Mouse (Mus musculus): Measurements from ENCODE around the gene Mylk3.

Gene Mylk3

GRCm38 (mm10) chr8:85386205-85386604 is at the start of gene Mylk3:
Gene Mylk3, minus strand, starts transcription at chr8:85386345.
- CTCF ChIA-PET, result interaction anchor here in 1 of 4 experiments (1.6 kb wide), 1 partner anchor 12 kb away, joined by 4 read pairs; no protein-coding TSS in a partner anchor
- POLR2A ChIA-PET, result no interaction called here

GRCm38 (mm10) chr8:85435736-85436135 is 49.6 kb upstream of the Mylk3 start:
- POLR2A ChIA-PET, result interaction anchor here (0.6 to 2.6 kb wide), 19 partner anchors 9 to 508 kb away, joined by 3 to 11 read pairs (median 4); no protein-coding TSS in a partner anchor

GRCm38 (mm10) chr8:85434817-85435216 is 48.7 kb upstream of the Mylk3 start:
- POLR2A ChIA-PET, result interaction anchor here in 3 of 4 experiments (0.6 to 2.6 kb wide), 13 partner anchors 8 to 445 kb away, joined by 3 to 11 read pairs (median 5); partner anchors contain the start of gene Tnpo2 (in 1 of the 3)

More at GRCm38 (mm10) chr8:85435736-85436135, 49.6 kb upstream of the Mylk3 start:
- CTCF ChIA-PET, result interaction anchor here in 1 of 4 experiments (0.6 kb wide), 1 partner anchor 47 kb away, joined by 3 read pairs; no protein-coding TSS in a partner anchor

GRCm38 (mm10) chr8:85433017-85433393 is 46.9 kb upstream of the Mylk3 start:
- ChIA-PET POLR2A (no interaction called here), CTCF (no interaction called here)

More at GRCm38 (mm10) chr8:85434817-85435216, 48.7 kb upstream of the Mylk3 start:
- CTCF ChIA-PET, result interaction anchor here in 2 of 4 experiments (0.6 to 0.7 kb wide), 3 partner anchors 10 to 609 kb away, joined by 3 to 4 read pairs (median 3); no protein-coding TSS in a partner anchor

GRCm38 (mm10) chr8:85432168-85433016 is 46.2 kb upstream of the Mylk3 start, which contains the start of gene 4921524J17Rik:
Gene 4921524J17Rik, minus strand, starts transcription at chr8:85432833.
- ChIA-PET CTCF (interaction anchor here in 1 of 4 experiments (0.7 kb wide), 1 partner anchor 1378 kb away, joined by 3 read pairs; no protein-coding TSS in a partner anchor), POLR2A (interaction anchor here in 1 of 4 experiments (0.5 kb wide), 1 partner anchor 20 kb away, joined by 4 read pairs; no protein-coding TSS in a partner anchor)

GRCm38 (mm10) chr8:85431281-85432167 is 45.4 kb upstream of the Mylk3 start:
- ChIA-PET POLR2A (interaction anchor here (0.5 to 2.7 kb wide), 11 partner anchors 9 to 465 kb away, joined by 3 to 9 read pairs (median 4); no protein-coding TSS in a partner anchor), CTCF (interaction anchor here in 1 of 4 experiments (0.7 kb wide), 1 partner anchor 1377 kb away, joined by 3 read pairs; no protein-coding TSS in a partner anchor)

GRCm38 (mm10) chr8:85430801-85431200 is 44.7 kb upstream of the Mylk3 start:
- ChIA-PET CTCF (interaction anchor here in 1 of 4 experiments (0.6 kb wide), 1 partner anchor 214 kb away, joined by 11 read pairs; no protein-coding TSS in a partner anchor), POLR2A (interaction anchor here (0.7 to 2.7 kb wide), 15 partner anchors 8 to 522 kb away, joined by 3 to 9 read pairs (median 4); no protein-coding TSS in a partner anchor)

GRCm38 (mm10) chr8:85429219-85429618 is 43.1 kb upstream of the Mylk3 start:
- ChIA-PET CTCF (no interaction called here), POLR2A (interaction anchor here in 3 of 4 experiments (0.6 to 2.7 kb wide), 13 partner anchors 12 to 161 kb away, joined by 3 to 9 read pairs (median 3); no protein-coding TSS in a partner anchor)

- CTCF ChIA-PET, result interaction anchor here in 1 of 4 experiments (0.7 to 1.4 kb wide), 2 partner anchors 10 to 13 kb away, joined by 3 to 4 read pairs; no protein-coding TSS in a partner anchor
- POLR2A ChIA-PET, result interaction anchor here in 3 of 4 experiments (0.6 to 2.2 kb wide), 15 partner anchors 8 to 346 kb away, joined by 3 to 9 read pairs (median 4); partner anchors contain the start of gene Wdr83os (in 1 of the 3)
These were observed 40.9 kb upstream of the Mylk3 start for GRCm38 (mm10) chr8:85427026-85427425.

- CTCF ChIA-PET, result interaction anchor here in 1 of 4 experiments (0.6 to 1.7 kb wide), 2 partner anchors 13 to 16 kb away, joined by 5 to 12 read pairs; no protein-coding TSS in a partner anchor
- POLR2A ChIA-PET, result interaction anchor here in 3 of 4 experiments (0.6 to 4.1 kb wide), 25 partner anchors 8 to 350 kb away, joined by 3 to 22 read pairs (median 5); partner anchors contain the start of gene Dhps (in 2 of the 3)
These were observed 35.2 kb upstream of the Mylk3 start for GRCm38 (mm10) chr8:85421329-85421728.

- POLR2A ChIA-PET, result interaction anchor here in 1 of 4 experiments (0.7 to 1.0 kb wide), 2 partner anchors 15 to 46 kb away, joined by 3 to 4 read pairs; no protein-coding TSS in a partner anchor
- CTCF ChIA-PET, result interaction anchor here (0.6 to 2.3 kb wide), 14 partner anchors 8 to 226 kb away, joined by 3 to 16 read pairs (median 6); no protein-coding TSS in a partner anchor
These were observed 22.4 kb upstream of the Mylk3 start for GRCm38 (mm10) chr8:85408526-85408925.

GRCm38 (mm10) chr8:85408053-85408505 is 21.9 kb upstream of the Mylk3 start:
- ChIA-PET POLR2A (interaction anchor here in 3 of 4 experiments (0.7 to 1.5 kb wide), 7 partner anchors 7 to 190 kb away, joined by 3 to 5 read pairs (median 3); no protein-coding TSS in a partner anchor), CTCF (interaction anchor here (0.6 to 2.3 kb wide), 17 partner anchors 8 to 225 kb away, joined by 3 to 16 read pairs (median 5); no protein-coding TSS in a partner anchor)

GRCm38 (mm10) chr8:85405961-85406360 is 19.8 kb upstream of the Mylk3 start:
- POLR2A ChIA-PET, result interaction anchor here in 3 of 4 experiments (0.5 to 2.2 kb wide), 12 partner anchors 8 to 325 kb away, joined by 3 to 11 read pairs (median 4); partner anchors contain the start of gene Wdr83os (in 1 of the 3)

GRCm38 (mm10) chr8:85405418-85405817 is 19.3 kb upstream of the Mylk3 start:
- ChIA-PET CTCF (interaction anchor here in 3 of 4 experiments (0.6 to 1.4 kb wide), 4 partner anchors 8 to 718 kb away, joined by 3 to 5 read pairs (median 4); no protein-coding TSS in a partner anchor), POLR2A (interaction anchor here in 3 of 4 experiments (0.6 to 2.2 kb wide), 12 partner anchors 8 to 784 kb away, joined by 3 to 11 read pairs (median 4); no protein-coding TSS in a partner anchor)

More at GRCm38 (mm10) chr8:85405961-85406360, 19.8 kb upstream of the Mylk3 start:
- CTCF ChIA-PET, result interaction anchor here (0.6 to 1.4 kb wide), 8 partner anchors 9 to 719 kb away, joined by 3 to 6 read pairs (median 4); partner anchors contain the start of gene Dhps (in 1 of the 4)

GRCm38 (mm10) chr8:85398548-85398947 is 12.4 kb upstream of the Mylk3 start:
- CTCF ChIA-PET, result interaction anchor here in 2 of 4 experiments (1.7 to 2.9 kb wide), 3 partner anchors 10 to 12 kb away, joined by 4 to 14 read pairs (median 6); partner anchors contain the start of gene Mylk3 (in 1 of the 2)
- POLR2A ChIA-PET, result interaction anchor here in 3 of 4 experiments (0.7 to 1.5 kb wide), 5 partner anchors 18 to 322 kb away, joined by 3 to 4 read pairs (median 4); no protein-coding TSS in a partner anchor

GRCm38 (mm10) chr8:85397508-85397907 is 11.4 kb upstream of the Mylk3 start:
- ChIA-PET CTCF (interaction anchor here (0.5 to 2.9 kb wide), 19 partner anchors 8 to 1854 kb away, joined by 3 to 14 read pairs (median 4); partner anchors contain the start of genes Man2b1 (in 1 of the 4), Mylk3 (in 1 of the 4), Orc6 (in 1 of the 4) and Vps35 (in 1 of the 4)), POLR2A (interaction anchor here in 3 of 4 experiments (0.6 to 1.7 kb wide), 8 partner anchors 9 to 361 kb away, joined by 3 to 5 read pairs (median 3); partner anchors contain the start of gene Tnpo2 (in 1 of the 3))
